Mouse (Mus musculus): ENCODE measurements around the gene Ptprm.
A peak's percentile ranks its signal among the peaks of the same experiment; 100 is the strongest.

The Ptprm gene

GRCm38 (mm10) chr17:67215326-67215725 lies 138.9 kb downstream of the Ptprm start:
- DNase-seq (ENCODE audit: low spot score), result no peak

DNA sequence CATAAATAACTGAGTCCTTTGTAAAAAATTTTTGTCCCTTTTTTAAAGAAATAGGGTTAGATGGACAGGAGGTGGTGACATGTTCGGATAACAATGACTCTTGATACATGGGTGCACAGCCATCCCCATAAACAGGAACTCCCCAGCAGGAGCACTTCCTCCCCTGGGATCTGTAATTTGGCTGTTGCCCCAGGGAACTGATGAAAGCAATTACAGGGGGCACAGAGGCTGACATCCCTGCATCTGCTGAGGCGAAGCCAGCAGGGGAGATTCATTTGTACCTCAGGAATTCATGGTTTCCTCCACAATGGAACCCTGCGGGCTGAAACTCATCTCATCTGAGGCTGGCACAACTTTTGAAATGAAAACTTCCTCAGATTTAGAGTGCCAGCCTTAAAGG lies 140.5 kb downstream of the Ptprm start:
- no peak for DNase-seq (ENCODE audit: low spot score)

DNA sequence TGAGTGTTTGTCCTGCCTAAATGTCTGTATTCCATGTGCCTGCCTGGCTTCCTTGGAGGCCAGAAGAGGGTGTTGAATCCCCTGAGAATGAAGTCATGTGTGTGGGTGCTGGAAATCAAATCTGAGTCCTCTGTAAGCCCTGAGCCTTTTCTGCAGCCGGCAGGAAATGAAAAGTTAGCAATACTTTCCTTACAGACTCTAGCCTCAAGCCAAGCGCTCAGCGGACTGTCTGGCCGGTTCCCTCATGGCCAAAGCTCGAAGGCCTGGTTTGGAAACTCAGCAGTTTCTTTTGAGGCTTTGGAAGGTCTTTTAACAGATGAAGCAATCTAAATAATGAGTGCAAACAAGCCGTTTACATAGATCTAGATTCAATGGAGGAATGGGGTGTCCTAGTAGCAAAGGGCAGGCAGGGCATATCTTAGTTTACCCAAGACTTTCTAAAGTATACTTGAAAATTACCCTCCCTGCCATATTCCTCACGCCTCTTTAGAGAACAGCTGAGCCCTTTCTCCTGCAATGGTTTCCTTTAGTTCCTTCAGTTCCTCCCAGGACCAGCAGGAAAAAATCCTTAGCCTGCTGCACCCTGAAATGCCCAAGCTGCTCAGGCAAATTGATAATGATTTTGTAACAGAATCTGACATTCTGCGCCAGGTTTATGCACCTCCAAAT lies 144.4 kb downstream of the Ptprm start:
- no peak for DNase-seq (ENCODE audit: low spot score)

GRCm38 (mm10) chr17:67208600-67208999 lies 145.7 kb downstream of the Ptprm start:
- DNase-seq (ENCODE audit: low spot score), result no peak

DNA sequence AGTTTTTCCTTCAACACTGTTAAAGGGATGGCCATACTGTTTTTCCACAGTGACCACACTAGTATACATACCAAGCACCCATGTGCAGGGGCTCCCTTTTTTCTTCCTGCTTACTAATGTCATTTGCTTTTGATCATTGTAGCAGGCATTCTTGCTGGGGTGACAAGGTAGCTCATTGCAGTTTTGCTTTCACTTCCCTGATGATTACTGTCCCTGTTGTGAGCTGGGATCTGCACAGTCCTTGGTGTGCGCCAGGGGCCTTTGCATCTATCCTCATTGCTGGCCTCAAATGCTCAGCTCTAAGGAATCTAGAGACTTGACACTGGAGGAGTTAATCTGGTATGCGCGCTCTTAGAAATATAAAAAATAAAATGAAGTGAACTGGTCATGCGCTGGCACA lies 147.3 kb downstream of the Ptprm start:
- DNase-seq (ENCODE audit: low spot score), result no peak

DNA sequence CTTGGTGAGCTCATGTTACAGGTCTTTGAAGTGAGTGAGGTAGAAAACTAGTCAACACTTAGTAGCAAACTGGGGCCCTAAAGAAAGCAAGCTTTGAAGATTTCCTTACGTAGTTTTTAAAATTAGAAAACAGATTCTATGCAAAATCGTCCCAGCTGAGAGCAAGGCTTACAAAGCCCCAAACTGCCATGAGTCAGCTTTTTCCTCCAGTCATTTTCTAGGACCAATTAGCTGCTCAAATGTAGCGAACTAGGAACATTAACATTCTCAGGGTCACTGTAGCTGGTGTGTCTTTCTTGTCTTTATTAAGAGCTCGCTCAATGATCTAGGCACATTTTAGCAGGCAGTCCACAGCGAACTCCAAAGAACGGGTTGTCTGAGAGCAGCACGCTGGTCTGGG lies 153.1 kb downstream of the Ptprm start:
- DNase-seq (ENCODE audit: low spot score), result no peak

- DNase-seq (ENCODE audit: low spot score), result no peak
These were observed 160.5 kb downstream of the Ptprm start for GRCm38 (mm10) chr17:67193728-67194127.

- DNase-seq (ENCODE audit: low spot score), result no peak
These were observed 165.7 kb downstream of the Ptprm start for GRCm38 (mm10) chr17:67188514-67188913.

- no peak for DNase-seq (ENCODE audit: low spot score)
These were observed 167.4 kb downstream of the Ptprm start for GRCm38 (mm10) chr17:67186879-67187278.

DNA sequence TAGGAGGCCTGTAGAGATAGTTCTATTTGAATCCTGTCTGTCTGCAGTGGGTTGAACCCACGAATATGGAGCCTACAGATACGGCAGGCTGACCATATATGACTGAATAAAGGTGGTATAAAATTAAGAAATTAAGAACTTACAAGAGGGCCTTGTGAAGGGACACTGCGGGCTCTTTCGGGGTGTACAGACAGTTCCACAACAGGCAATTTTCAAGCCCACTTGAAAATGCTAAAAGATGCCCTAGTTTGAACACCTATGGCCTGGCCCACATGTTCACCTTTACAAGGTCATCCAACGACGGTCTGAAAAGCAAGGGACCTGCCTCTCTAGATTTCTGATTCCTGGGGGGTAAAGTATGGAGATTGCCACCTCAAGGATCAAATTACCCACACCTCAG lies 168.3 kb downstream of the Ptprm start:
- no peak for DNase-seq (ENCODE audit: low spot score)

GRCm38 (mm10) chr17:67179446-67179845 lies 174.8 kb downstream of the Ptprm start:
- no peak for DNase-seq (ENCODE audit: low spot score)

GRCm38 (mm10) chr17:67178686-67179265 lies 175.5 kb downstream of the Ptprm start:
- no peak for DNase-seq (ENCODE audit: low spot score)

DNA sequence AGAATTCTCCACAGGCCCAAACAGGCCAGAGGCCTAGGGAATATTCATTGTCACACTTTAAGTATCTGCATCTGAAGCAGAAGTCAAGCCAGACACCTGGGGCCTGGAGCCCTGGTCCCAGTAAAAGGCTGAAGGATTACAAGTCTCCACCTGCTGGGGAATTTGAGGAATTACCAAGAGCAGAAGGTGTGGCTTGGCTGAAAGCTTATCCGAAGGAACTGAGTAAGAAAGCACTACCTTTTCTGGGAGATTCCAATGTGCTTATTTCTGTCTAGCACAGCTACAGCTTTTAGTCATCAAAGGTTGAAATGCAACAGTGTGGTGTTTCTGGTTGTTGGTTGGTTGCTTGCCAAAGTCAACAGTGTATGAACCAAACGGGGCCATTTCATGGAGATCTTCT lies 178.4 kb downstream of the Ptprm start:
- DNase-seq (ENCODE audit: low spot score), result peak; percentile 25

- no peak for DNase-seq (ENCODE audit: low spot score)
These were observed 182.9 kb downstream of the Ptprm start for GRCm38 (mm10) chr17:67171353-67171752.

- no peak for DNase-seq (ENCODE audit: low spot score)
These were observed 183.6 kb downstream of the Ptprm start for GRCm38 (mm10) chr17:67170696-67171095.

- no peak for DNase-seq (ENCODE audit: low spot score)
These were observed 188.4 kb downstream of the Ptprm start for GRCm38 (mm10) chr17:67165876-67166275.

- DNase-seq (ENCODE audit: low spot score), result no peak
These were observed 194.6 kb downstream of the Ptprm start for GRCm38 (mm10) chr17:67159611-67160010.

DNA sequence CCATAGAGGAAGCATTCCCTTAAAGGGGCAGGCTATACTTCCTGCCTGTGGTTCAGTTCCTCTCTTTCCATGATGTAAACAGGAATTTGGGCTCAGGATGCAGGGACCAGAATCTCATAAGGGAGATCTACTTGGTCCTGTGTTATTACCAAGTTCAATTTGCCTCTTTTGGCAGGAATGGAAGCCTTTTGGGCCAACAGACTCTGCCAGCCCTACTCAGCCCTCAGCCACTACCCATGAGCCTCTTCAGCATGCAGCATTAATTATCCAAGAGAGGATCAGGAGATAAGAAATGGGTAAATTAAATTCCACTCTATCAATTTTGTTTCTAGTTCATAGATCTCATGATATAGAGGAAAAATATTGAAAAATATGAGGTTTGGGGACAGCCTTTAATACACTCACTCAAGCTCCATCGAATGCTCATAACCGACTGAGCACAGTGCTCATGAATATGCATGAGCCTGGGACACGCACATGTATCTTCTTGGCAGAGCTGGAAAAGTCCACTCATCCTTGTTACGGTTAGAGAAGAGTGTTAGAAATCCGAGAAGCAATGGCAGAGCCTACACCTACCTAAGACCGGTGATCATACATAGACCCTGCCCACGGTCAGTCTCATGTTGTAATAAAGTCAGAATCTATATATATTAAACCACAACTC lies 197.0 kb downstream of the Ptprm start:
- no peak for DNase-seq (ENCODE audit: low spot score)

DNA sequence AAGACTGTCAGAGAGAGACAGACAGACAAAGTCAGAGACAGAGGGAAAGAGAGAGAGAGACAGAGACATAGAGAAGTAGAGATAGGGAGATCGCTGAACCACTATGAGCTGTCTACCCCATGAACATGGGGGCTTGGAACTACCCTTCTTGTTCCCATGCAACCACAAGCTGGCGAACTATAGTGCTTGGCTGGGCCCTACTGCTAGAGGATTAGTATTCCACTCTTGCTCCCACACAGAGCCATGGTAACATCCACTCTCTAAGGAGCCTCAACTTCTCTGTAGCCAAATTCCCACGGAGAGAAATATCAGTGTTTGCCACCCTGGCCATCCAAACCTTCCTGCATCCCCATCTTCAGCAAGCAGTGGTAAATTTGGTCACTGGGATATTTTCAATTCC lies 202.0 kb downstream of the Ptprm start:
- DNase-seq (ENCODE audit: low spot score), result no peak

DNA sequence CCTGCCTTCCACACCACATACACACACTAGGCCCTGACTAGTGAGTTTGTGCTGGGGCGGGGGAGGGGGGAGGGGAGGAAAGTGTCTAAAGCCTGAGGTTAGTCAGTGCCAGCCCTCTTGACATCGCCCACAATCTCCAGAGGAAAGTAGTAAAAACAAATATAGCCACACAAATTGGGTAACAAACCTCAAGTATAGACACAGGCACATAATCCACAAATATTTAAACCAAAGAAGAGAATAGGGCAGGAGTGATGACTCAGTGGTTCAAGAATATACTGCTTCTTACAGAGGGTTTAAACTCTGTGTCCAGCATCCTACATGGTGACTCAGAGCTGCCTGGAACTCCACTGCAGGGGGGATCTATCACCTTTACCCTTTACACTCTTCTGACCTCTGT lies 203.8 kb downstream of the Ptprm start:
- no peak for DNase-seq (ENCODE audit: low spot score)

GRCm38 (mm10) chr17:67142183-67142756 lies 212.0 kb downstream of the Ptprm start:
- no peak for DNase-seq (ENCODE audit: low spot score)

GRCm38 (mm10) chr17:67140502-67140901 lies 213.8 kb downstream of the Ptprm start:
- DNase-seq (ENCODE audit: low spot score), result no peak

DNA sequence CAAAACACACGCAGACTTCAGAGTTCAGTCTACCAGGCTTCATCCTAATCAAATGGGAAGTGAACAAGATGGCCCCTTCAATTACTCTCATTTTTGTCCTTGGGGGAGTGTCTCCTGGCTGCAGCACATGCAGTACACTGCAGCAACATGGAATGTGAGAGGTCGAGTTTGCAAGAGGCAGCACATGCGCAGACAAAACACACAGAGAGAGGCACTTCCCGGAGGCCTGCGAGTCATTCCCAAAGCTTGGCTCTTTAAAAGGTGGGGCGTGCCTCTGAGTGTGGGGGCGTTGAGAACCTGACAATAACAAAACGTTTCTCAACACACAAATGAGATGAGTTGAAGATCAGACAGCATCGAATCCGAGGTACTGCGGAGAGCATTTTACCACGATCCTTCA lies 215.3 kb downstream of the Ptprm start:
- no peak for DNase-seq (ENCODE audit: low spot score)
